Mouse (Mus musculus) common myeloid progenitor, adult 5-6 weeks (primary cell): ENCODE measurements around the gene Rnaseh2a. TPM values are rescaled to one million over a fixed set of nuclear protein-coding genes. Genes with fewer than 3 reads are reported as not detected.

Experiments used
- ATAC-seq: replicated peaks from 2 replicates; pipeline ENCODE4 v1.8.0; 2016; ENCODE audit warnings: low read depth, mild to moderate bottlenecking, moderate TSS enrichment, inconsistent platforms; ENCODE audit not compliant: poor library complexity, severe bottlenecking
- total RNA-seq: library from RNA; stranded (forward); fragments of 200-1000, 187-1606 nt; gene quantifications from 2 replicates; pipeline ENCODE4 v1.2.3, GENCODE M21; 2017

The Rnaseh2a gene
- total RNA-seq, 1 experiment from 2014 or later = 95.8 TPM

DNA sequence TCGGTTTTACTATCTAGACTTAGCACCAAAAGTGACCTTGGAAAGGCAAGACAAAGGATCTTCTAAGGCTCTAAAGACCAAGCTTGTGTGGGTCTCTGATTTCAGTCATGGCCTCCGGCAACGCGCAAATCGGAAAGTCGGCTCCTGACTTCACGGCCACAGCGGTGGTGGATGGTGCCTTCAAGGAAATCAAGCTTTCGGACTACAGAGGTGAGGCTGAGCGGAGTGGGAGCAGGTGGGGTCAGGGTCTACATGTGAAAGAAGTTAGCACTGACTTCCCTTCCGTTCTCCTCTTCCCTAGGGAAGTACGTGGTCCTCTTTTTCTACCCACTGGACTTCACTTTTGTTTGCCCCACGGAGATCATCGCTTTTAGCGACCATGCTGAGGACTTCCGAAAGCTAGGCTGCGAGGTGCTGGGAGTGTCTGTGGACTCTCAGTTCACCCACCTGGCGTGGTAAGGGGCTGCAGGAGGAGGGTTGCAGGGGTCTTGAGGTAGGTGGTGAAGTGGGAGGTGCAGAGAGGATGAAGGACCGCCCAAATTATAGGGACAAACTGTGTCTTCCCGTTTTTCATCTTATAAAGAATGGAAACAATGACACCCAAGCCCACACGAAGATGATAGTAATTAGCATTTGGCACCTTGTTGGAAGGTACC, 696 bp upstream of the Rnaseh2a start:
- no peak for ATAC-seq

DNA sequence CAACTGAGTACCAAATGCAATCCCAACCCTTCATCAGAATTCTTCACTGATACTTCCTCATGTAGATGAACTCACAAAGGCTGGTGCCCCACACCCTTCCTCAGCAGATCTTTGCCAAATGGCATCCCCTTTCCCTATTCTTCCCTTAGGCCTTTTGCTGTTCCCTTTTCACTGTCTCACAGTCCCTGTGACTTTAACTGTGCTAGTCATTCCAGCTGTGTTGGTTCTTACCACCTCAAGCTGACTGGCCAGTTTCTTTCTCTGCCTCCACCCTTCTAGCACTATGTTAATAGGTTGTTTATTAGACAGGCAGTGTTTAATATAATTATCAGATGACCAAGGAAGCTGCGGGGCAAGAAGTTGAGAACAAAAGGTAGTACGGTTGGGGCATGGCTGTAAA, 917 bp downstream of the Rnaseh2a start:
- no peak for ATAC-seq

DNA sequence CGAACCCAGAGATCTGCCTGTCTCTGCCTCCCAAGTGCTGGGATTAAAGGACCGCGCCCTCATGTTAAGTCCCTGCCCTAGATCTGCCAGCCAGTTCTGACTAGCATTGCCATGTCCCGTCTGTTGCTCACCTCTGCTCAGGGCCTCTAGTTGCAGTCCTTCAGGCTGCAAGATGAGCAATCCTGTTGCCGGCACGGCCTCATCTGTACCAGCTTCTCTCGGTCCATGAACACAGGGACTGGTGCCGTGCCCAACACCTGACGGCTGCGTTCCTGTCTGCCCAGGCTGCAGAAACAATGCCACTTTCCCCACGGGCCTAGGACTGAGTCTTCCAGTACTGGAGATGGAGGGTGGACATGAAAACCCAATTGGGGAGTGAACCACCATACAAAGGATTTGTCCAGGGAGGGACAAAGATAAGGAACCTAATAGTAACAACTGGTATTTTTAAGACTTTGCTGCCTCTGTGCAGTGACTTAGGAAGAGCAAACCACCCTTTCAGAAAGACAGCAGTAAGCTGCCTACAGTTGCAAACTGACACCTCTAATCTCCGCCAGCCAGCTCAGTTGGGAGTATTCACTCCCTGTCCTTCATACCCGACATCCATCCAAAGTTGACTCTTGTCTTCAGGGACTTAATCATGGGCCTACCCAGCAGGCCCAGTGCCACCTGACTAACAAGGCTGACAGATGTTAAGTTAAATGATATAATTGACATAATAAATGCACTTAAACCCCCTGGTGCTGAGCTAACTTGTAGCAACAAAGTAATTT, 1.8 kb downstream of the Rnaseh2a start:
- no peak for ATAC-seq

DNA sequence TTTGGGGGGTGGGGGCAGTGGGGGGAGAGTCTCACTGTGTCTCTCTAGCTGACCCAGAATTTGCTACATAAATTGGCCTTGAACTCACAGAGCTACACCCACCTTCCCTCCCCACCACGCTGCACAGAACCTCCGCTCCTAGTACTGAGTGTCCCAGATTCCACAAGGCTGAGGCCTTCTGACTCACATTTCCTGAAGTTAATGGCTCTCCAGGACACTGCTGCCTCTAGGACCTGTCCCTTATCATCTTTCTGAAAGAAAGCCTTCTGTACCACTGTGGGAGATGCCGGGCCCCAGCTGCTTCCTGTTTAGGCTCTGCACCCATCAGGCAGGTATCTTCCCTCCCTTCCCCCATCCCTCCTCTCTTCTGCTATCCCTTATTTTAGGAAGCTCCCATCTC, 3.0 kb downstream of the Rnaseh2a start:
- ATAC-seq = no peak

DNA sequence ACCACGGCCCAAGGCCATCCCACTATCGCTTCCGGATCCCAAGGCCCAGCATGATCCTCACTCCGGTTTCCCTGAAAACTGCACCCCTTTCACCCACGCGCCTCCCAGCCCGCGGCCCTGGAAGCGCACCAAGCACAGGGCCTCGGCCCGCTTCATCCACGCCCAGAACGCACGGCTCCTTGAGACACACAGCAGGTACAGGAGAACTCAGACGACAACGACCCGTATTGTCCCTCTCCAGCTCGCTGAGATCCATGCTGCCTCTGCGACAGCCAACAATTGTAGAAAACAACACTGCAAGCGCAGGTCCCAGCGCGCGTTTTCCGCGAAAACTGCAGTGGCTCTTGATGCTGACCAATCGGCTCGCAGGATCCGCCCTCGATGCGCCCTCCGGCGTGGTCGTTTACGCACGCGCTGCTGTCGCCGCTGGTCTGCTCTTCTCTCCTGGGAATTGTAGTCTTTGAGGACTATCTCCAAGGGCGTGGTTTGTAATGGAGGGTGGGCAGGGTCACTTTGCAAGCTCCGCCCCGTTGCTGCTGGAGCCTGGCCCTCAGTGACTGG, 3.8 kb downstream of the Rnaseh2a start:
- peak; percentile 86 for ATAC-seq

DNA sequence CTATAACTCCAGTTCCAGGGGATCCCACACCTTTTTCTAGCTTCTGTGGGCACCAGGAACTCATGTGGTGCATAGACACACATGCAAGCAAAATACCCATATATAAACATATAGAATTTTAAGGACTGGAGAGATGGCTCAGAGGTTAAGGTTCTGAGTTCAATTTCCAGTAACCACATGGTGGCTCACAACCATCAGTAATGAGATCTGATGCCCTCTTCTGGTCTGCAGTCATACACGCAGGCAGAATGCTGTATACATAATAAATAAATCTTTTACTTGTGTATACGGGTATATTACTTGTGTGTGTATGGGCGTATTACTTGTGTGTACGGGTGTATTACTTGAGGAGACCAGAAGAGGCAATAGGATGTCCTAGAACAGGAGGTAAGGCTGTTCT, 5.6 kb downstream of the Rnaseh2a start:
- ATAC-seq = no peak

DNA sequence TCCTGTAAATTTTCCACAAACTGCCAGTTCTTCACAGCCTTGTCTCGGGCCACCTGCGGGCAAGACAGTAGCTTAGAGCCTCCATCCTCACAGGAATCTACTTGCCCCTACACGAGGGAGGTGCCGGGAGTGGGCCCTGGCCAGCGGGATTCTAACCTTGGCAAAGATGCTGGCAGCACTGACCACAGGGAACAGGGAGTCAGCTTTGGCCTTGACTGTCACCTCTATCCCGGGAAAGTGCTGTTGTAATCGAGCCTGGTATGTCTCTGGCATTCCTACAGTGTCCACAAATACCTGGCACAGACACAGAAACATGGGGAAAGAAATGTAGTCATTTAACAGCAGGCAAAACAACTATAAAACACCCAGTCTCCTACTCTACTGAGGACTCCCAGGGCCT, 9.8 kb downstream of the Rnaseh2a start:
- ATAC-seq = no peak

DNA sequence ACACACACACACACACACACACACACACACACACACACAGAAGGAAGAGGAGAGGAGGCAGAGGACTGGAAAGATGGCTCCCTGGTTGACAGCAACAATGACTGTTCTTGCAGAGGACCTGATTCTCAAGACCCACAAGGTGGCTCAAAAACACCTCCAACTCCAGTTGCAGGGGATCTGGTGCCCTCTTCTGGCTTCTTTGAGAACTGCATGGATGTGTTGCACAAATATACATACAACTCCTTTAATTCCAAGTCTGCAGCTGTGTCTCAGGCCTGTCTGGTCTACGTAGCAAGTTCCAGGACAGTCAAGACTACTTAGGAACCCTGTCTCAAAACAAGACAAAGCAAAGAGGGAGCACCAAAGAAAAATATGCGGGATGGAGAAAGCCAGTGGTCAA, 12.8 kb downstream of the Rnaseh2a start:
- peak; percentile 65 for ATAC-seq

DNA sequence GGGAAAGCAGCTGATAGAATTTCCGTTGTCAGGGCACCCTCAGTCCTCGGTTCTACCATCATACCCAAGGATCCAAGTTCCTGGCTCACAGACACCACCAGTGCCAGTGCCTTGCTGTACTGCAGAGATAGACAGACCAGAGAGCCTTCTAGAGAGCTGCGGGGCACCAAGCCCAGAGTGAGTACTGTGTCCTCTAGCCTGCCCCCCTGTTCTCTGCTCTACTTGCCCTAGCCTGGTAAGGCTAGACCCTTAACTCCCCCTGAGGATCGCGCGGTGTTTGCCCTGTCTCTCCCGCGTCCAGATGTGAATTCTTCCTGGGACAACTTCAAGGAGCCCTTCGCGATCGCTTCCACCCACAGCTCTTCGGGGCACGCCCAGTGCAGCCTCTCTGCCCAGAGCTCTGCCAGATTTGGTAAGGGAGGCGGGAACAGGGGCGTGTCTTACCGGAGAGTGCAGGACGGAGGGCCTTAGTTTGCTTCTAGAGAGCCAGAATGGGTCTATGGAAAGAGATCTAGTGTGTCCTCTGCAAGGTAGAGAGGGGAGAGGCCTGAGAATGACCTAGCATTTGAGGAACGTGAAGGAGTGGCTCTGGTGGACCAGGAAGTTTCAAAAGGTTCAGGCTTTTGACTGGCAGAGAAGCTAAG, 16.8 kb downstream of the Rnaseh2a start:
- ATAC-seq = peak; percentile 73

DNA sequence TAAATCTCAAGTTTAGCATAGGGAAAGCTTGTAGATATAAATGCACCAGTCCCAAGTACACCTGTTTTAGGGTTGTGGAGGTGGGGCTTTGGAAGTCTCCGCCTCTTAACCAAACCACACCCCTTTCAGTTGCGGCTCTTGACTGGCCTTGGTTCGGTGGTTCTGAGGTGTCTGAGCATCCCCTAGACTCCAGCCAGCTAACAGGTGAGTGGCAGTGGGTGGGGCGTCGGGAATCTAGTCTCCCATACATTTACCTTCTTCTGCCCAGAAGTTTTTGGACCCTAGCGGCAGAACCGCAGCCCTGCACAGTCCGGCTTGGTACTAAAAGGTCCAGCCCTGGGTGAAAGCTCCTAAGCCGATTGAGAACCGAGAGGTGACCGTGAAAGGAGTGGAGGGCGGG, 19.8 kb downstream of the Rnaseh2a start:
- ATAC-seq = no peak

DNA sequence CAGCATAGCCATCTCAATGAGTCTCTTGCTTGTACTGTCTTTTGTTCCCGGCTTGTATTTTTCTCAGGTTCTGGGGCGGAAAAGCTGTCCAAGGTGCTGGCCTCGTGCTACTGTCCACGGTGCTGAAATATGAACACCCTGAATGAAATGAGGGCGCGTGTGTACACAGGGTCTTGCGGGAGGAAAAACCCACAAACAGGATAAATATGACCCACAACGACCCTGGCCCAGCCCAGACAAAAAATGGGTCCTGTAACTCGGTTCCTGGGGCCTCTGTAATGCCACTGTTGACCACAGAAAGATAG, 22.4 kb downstream of the Rnaseh2a start:
- peak; percentile 70 for ATAC-seq

DNA sequence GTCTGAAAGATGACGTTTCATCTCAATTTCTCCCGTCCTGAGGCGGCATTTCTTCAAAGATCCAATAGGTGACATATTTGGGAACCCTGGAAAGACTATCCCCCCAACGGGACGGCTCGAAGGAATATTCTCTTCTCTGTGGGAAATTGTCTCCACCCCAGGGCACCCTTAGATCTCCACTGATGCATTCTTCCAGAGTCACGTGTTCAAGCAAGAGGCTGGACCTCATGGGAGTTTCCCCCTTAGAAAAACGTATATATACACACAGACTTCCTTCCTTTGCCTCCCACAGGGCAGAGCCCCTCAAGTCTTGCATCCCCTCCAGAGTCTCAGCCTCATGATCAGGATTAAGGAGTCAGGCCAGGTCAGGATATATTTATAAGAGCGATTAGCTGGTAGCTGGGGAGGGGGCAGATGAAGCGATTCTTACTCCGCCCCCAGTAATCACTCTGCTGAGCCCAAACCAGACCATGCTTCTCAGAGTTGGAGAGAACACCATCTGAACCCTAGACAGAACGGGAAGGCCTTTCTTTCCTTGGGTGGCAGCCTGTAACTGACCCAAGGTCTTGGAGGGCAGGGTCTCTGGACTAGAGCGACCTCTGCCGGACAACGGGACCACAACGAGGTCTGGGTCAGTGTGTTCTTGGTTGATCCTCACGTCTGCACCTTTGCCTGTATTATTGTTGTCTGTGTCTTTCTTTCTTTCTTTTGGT, 22.9 kb downstream of the Rnaseh2a start, which contains the start of gene Rtbdn:
Gene Rtbdn (plus strand): TSS at position 464 of the 713 bp plus-strand sequence.
- ATAC-seq = no peak

DNA sequence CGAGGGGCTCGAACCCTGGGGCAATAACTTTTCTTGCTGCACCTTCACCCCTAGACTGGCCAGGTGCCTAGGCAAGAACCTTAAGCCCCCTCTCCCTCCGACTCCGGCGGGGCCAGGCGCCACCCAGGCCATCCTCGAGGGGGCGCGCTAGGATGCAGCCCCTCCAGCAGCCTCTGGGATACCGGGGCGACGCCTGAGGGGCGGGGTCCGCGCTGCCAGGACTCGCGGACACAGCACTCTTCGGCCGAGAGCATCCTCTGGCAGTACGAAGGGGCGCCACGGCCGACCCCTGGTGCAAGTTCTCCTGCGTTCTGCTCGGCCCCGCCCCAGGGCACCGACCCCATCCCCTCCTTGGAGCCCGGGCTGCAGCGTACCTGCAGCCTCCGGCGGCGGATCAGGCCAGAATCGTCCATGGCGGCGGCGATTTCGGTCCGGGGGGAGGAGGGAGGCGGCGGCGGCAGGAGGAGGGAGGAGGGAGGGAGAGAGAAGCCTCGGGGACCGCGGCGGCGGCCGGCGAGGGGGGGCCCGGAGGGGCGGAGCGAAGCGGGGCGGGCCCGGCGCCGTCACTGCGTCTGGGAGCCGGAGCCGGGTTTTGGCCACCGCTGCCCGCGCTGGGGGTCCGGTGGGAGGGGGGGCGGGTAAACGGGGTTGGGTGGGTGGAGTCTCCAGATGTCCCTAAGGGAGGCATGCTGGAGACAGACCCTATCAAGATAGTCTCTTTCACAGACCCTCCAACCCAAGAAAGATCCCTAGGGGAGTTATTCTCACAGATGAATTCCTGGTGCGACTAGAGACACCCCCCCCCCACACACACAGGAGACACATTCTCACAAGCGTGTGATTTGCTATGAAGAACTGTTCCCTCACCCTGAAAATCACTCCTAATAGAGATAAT, 23.7 kb downstream of the Rnaseh2a start:
- ATAC-seq = 0 out of 2 replicates have a peak, but pooled peaks have one; percentile 23

DNA sequence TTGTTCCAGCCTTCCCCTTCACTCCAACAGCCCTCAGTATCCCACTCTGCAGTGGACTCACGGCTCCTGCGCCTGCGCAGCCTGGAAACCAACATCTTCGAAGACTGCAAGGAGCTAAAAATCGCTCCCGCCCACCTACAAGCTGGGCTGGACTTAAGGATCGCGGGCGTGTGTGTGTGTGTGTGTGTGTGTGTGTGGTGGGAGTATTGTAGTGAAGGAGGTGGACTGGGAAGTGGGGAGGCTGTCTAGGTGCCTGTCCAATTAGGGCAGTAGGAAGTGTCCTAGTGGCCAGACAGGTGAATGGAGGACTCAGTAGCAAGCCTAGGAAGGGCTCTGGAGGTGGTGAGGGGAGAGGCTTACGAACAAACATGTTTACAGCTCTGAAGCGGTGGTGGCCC, 24.3 kb downstream of the Rnaseh2a start:
- no peak for ATAC-seq

DNA sequence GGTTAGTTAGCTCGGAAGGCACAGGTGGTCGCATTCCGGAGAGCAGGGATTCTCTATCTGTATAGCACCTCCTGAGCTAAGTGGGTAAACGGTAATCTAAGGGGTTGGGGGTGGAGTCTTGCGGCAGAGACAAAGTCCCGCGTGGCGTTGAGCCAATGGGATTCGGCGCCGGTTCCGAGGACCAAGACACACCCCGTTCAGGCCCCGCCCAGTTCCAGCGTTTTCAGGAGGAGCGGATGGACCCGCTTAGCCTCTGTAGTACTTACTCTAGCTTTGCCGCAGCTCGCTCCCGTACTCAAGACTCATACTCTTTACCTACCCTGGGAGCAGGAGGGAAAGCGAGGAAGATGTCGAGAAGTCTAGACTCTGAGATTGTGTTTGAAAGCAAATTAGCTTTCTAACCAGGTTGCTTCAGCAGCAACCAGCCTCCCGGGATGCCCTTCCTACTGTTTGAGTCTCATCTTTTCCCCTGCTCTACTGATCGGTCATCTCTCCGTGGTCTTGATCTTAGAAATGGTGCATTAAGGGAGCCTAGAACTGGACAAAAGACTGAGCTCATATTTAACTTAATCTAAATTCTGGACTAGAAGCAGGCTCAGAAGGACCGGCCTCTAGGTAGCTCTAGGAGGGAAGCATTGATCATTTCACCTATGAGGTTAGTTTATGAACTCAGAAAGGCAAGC, 24.9 kb downstream of the Rnaseh2a start:
- peak; percentile 70 for ATAC-seq

DNA sequence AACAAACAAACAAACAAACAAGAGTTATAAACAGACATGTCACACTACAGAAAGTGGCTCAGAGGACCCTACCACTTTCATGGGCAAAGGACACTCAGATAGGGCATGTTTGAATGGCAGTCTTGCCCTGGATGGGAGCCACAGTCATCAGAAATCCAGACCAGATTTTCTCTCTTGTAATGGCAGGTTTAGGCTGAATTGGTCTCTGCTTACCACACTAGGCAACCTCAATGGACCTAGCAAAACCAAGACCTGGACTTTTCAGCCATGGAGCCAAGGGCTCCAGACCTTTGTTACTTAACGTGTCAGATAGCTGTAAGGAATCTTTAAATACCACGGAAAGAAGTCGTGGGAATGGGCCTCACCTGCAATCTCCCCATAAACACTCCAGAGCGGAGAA, 25.9 kb downstream of the Rnaseh2a start:
- ATAC-seq = no peak

DNA sequence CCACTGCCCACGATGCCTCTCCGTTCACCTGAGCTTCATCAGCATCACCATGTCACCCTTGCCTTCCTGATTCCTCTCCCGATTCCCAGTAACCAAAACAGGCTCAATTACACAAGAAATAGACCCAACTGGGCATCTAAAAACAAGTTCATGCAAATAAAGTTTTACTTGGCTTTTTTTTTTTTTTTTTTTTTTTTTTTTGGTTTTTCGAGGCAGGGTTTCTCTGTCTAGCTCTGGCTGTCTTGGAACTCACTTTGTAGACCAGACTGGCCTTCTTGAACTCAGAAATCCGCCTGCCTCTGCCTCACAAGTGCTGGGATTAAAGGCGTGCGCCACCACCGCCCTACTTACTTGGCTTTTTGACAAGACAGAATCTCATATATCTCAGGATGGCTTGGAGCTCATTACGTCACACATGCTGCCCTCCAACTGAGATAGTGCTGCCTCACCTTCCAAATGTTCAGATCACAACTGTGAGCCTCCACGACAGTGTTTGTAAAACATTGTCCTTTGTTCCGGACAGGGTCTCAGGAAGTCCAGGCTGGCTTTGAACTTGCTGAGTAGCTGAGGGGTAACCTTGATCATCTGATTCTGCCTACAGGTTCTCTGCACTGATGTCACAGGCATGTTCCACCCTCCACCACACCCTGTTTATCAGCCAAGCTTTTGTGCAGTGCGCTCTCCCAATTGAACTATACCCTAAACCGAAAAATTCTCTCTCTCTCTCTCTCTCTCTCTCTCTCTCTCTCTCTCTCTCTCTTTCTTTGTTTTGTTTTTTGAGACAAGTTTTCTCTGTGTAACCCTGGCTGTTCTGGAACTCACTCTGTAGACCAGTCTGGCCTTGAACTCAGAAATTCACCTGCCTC, 31.7 kb downstream of the Rnaseh2a start:
- ATAC-seq = no peak

DNA sequence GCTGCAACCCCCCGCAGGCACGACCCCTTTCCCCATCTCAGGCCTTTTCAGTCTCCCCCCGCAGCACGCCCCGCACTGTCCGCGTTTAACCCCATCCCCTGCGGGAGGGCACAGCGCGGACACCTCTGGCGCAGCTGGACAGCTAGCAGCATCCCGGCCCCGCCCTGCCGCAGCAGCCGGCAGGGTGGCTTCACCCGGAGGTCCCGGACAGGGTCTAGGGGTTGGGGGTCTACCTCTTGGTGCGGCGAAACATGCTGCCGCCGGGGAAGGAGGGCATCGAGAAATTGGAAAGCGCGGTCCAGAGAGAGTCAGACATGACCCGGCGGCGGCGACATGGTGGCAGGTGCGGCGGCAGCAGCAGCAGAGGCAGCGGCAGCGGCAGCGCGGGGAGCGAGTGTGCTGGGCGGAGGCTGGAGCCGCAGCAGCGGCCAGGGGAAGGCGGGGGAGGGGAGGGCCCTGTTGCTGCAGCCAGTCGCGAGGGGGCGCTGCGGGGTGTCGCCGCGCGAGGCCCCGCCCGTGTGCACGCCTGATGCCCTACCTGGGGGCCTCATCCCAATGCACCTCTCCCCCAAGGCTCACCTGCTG, 32.5 kb downstream of the Rnaseh2a start, which contains the start of gene Mast1:
Gene Mast1 (minus strand): TSS at position 398 of the 585 bp plus-strand sequence.
- peak; percentile 81 for ATAC-seq
